Mouse (Mus musculus) liver, embryonic 13.5 days (tissue): ENCODE measurements at regions not wholly inside any gene's neighbourhood (a gene's known extent, or its start where the extent isn't known, plus 50 kb on each side); places are given as distances from the start of the nearest gene placed in this dataset.

ENCODE experiments used
- ATAC-seq: fragments of 200-750 bp; cut with Nextera tagmentation; 2 replicates; pipeline ENCODE4 v1.8.0; 2017; ENCODE audit warnings: low read depth, mild to moderate bottlenecking, moderate number of reproducible peaks, moderate library complexity
- DNase-seq: peaks from one replicate; pipeline ENCODE4 v3.0.0; 2022
- H3K27ac ChIP-seq: fragments of 300-500 bp; sonication (generic); 2 replicates; pipeline ENCODE4 v1.5.1; 2015; ENCODE audit warnings: moderate library complexity, mild to moderate bottlenecking, inconsistent platforms
- H3K27me3 ChIP-seq: fragments of 300-500 bp; sonication (generic); 2 replicates; pipeline ENCODE4 v1.6.1; 2015; ENCODE audit warnings: mild to moderate bottlenecking, inconsistent platforms
- H3K36me3 ChIP-seq: fragments of 300-500 bp; sonication (generic); 2 replicates; pipeline ENCODE4 v1.6.1; 2015; ENCODE audit warnings: mild to moderate bottlenecking, inconsistent platforms
- H3K4me1 ChIP-seq: fragments of 300-500 bp; sonication (generic); replicated peaks from 2 replicates; pipeline ENCODE4 v1.6.1; 2015; ENCODE audit warnings: inconsistent platforms
- H3K4me2 ChIP-seq: fragments of 300-500 bp; sonication (generic); 2 replicates; pipeline ENCODE4 v1.6.1; 2015; ENCODE audit warnings: inconsistent platforms, mild to moderate bottlenecking, moderate library complexity
- H3K4me3 ChIP-seq: fragments of 300-500 bp; sonication (generic); replicated peaks from 2 replicates; pipeline ENCODE4 v1.5.1; 2015; ENCODE audit warnings: mild to moderate bottlenecking, inconsistent platforms
- H3K9ac ChIP-seq: fragments of 300-500 bp; sonication (generic); 2 replicates; pipeline ENCODE4 v1.6.1; 2015; ENCODE audit warnings: mild to moderate bottlenecking, inconsistent platforms
- H3K9me3 ChIP-seq: fragments of 300-500 bp; sonication (generic); replicated peaks from 2 replicates; pipeline ENCODE4 v1.6.1; 2016; ENCODE audit warnings: inconsistent platforms
- WGBS: fragments of 180-500 bp; shearing (Covaris S2); methylation state at CpG from one replicate; pipeline ENCODE4 v1.1.7; 2015; ENCODE audit not compliant: insufficient replicate concordance; 5-methylcytosine and 5-hydroxymethylcytosine counted together

DNA sequence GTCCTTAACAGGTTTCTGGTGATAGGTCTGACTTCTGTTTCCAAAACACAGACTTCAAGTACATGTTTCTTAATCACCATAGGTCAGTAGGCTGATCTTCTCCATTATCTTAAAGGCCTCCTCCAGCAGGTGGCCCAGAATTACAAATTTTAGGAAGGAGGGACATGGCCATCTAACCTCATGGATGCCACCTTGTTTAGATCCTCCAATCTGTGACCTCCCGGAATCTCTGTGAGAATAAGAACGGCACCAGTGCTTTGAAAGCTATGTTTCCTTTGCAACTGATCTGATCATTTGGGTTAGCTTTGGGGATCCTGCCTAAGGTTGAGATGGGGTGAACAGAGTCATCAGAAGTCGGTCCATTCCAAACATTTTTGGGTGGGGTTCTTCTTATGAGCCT, 209.4 kb upstream of the Btbd3 start:
- Histone ChIP-seq H3K4me3 (no peak overlapping the region), H3K27me3 (no peaks in the 10 kb centered on the region), H3K9me3 (no peaks in the 10 kb centered on the region), H3K4me1 (no peaks in the 10 kb centered on the region), H3K4me2 (no peak overlapping the region), H3K27ac (no peak overlapping the region), H3K36me3 (no peaks in the 10 kb centered on the region), H3K9ac (no peak overlapping the region)
- ATAC-seq (no peak), DNase-seq (no peak)
- WGBS, result 70% methylated on average over 3 of the region's 3 CpGs

DNA sequence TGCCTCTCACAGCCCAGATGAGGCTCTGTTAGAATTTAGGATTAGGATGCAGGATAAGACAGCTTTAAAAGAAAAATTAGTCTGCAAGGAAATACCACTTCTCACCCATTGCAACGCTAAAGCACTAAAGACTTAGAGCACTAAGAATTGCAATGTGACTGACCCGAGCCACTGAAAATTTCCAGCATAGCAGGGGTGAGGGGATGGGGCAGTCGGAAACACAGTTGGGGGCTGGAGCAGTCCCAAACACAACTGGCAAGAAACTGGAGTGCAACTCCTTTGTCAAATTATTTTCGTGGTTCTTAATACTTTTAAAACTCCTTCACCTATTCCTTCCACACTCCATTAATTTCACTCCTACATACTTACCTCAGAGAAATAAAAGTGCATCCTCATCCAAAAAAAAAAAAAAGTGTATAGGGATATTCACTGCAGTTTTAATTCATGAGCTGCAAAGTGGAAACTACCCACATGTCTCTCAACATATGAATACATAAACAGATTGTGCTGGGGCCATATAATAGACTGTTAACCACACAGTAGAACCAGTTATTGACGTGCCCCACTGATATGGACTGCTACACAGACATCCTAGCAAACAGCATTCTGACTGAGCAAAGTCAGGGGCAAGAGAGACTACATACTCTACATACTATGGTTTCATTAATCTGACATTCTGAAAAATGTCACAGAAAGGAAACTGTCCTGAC, 210.3 kb upstream of the Btbd3 start:
- H3K9me3 ChIP-seq, result no peaks in the 10 kb centered on the region
- H3K36me3 ChIP-seq, result no peaks in the 10 kb centered on the region
- H3K4me1 ChIP-seq, result no peaks in the 10 kb centered on the region
- H3K27ac ChIP-seq, result no peak overlapping the region
- H3K4me3 ChIP-seq, result no peak overlapping the region
- no peak overlapping the region for H3K4me2 ChIP-seq
- no peak overlapping the region for H3K9ac ChIP-seq
- DNase-seq, result no peak
- ATAC-seq, result no peak
- 36% methylated on average over 5 of the region's 5 CpGs for WGBS
- no peaks in the 10 kb centered on the region for H3K27me3 ChIP-seq

GRCm38 (mm10) chr2:138040706-138041105, 215.7 kb upstream of the Btbd3 start:
- Histone ChIP-seq H3K4me3 (no peak overlapping the region), H3K36me3 (no peaks in the 10 kb centered on the region), H3K9me3 (no peaks in the 10 kb centered on the region), H3K27ac (no peak overlapping the region), H3K4me1 (no peaks in the 10 kb centered on the region), H3K27me3 (no peaks in the 10 kb centered on the region), H3K9ac (no peak overlapping the region), H3K4me2 (no peak overlapping the region)
- 68% methylated on average over 6 of the region's 6 CpGs for WGBS
- ATAC-seq (no peak), DNase-seq (no peak)

DNA sequence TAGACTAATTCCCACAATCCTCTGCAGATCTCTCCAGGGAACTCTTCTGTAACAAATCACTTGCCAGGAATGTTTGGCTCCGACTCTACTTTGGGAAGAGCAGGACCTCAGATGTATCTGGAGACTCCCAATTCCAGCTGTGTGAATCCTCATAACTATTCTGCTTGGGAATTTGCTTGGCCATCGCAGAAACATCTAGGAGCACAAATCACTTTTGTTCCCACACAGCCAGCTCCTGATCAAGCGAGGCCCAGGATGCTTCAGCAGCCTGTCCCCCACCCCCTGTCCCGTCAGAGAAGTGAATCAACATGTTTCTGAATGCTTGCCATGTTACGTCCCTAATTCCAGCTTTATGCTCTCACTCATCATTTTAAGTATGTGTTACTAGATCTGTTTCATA, 216.1 kb upstream of the Btbd3 start:
- Histone ChIP-seq H3K27ac (no peak overlapping the region), H3K4me2 (no peak overlapping the region), H3K9me3 (no peaks in the 10 kb centered on the region), H3K27me3 (no peaks in the 10 kb centered on the region), H3K36me3 (no peaks in the 10 kb centered on the region), H3K4me1 (no peaks in the 10 kb centered on the region), H3K4me3 (no peak overlapping the region), H3K9ac (no peak overlapping the region)
- ATAC-seq (no peak), DNase-seq (no peak)
- WGBS, result 69% methylated on average over 5 of the region's 5 CpGs

DNA sequence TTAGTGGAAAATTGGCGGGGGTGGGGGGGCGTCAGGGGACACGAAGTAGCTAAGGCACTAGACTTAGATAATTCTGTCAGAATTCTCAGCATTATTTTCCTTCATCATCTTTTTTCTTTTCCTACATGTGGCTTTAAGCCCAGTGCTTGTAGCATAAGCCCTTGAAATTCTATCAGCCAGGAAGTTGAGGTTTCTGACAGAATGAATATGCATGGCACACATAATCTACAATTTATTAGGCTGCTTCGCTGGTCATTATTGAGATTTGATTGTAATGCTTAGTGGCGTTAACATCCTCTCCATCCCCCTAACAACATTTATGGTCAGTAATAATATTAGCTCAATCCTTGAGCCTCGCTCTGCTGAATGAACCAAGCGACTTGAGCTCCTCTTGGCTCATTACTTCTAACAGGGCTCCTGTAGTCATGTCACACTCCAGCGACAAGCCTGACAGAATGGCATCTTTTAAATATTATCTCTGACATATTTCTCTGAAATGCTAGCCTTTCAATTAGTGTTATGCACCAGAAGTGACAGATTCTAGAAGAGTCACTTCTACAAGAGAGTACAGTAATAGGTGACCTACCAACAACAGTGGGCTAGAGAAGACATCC, 222.1 kb upstream of the Btbd3 start:
- WGBS, result 78% methylated on average over 8 of the region's 8 CpGs

DNA sequence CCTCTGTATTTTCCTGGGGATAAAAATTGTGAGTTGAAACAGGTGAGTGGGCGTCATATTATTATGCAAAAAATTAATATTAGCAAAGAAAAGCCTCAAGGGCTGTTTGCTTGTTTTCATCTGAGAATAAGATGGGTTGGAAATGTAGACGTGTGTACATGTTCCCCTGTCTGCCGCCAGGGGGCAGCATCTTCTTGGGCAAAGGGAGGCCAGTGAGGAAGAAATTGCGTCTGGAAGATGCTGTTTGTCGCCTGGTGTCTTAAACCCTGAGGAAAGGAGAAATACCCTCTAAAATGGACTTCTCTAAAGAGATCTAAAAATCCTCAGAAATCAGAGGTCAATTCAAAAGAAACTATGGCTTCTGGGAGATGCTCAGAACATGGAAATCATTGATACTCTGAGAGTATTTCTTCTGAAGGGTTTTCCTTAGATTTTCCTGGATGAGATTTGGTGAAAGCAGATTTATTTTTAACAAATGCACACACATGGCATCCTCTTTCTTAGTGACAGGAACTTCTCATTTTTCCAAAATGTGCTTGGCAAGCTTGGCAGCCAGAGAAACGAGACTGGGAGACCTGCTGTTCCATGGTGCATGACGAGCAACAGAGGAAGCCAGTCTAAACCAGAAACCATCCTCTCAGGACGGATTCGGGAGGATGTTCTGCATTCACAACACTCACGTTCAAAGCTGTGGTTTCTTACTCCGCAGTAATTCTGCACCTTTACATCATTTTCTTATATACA, 222.8 kb upstream of the Btbd3 start:
- H3K27me3 ChIP-seq, result no peaks in the 10 kb centered on the region
- H3K36me3 ChIP-seq, result no peaks in the 10 kb centered on the region
- H3K27ac ChIP-seq, result no peak overlapping the region
- ATAC-seq, result no peak
- H3K4me1 ChIP-seq, result no peaks in the 10 kb centered on the region
- H3K4me2 ChIP-seq, result no peak overlapping the region
- no peak overlapping the region for H3K9ac ChIP-seq
- H3K9me3 ChIP-seq, result no peaks in the 10 kb centered on the region
- H3K4me3 ChIP-seq, result no peak overlapping the region
- 36% methylated on average over 11 of the region's 11 CpGs for WGBS
- no peak for DNase-seq

More for the DNA sequence above, 222.1 kb upstream of the Btbd3 start:
- H3K27ac ChIP-seq, result no peak overlapping the region
- H3K4me3 ChIP-seq, result no peak overlapping the region
- DNase-seq (no peak), ATAC-seq (no peak)
- no peaks in the 10 kb centered on the region for H3K36me3 ChIP-seq
- no peaks in the 10 kb centered on the region for H3K27me3 ChIP-seq
- H3K9ac ChIP-seq, result no peak overlapping the region
- no peaks in the 10 kb centered on the region for H3K4me1 ChIP-seq
- H3K9me3 ChIP-seq, result no peaks in the 10 kb centered on the region
- no peak overlapping the region for H3K4me2 ChIP-seq

DNA sequence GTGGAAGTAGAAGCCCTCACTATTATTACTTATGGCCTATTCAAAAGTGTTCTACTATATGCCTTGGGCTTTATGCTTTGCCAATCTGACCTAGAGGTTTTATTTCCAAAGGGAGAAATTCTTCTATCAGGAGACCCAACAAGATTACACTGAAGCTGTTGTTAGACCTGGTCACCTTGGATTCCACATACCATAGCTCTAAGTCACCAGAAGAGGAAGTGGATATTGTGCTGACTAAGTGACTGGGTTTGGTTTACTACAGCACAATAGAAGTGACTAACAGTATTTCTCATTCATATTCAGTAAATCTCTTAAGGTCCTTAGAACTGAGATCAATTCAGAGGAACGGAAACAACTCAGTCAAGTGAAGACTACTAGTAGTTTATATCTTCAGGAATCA, 229.0 kb upstream of the Btbd3 start:
- no peak overlapping the region for H3K9ac ChIP-seq
- DNase-seq (no peak), ATAC-seq (no peak)
- 55% methylated on average over 1 of the region's 1 CpGs for WGBS
- no peaks in the 10 kb centered on the region for H3K36me3 ChIP-seq
- no peak overlapping the region for H3K4me2 ChIP-seq
- H3K27me3 ChIP-seq, result no peaks in the 10 kb centered on the region
- no peak overlapping the region for H3K4me3 ChIP-seq
- no peak overlapping the region for H3K27ac ChIP-seq
- no peaks in the 10 kb centered on the region for H3K4me1 ChIP-seq
- H3K9me3 ChIP-seq, result no peaks in the 10 kb centered on the region

GRCm38 (mm10) chr2:138023558-138023957, 232.8 kb upstream of the Btbd3 start:
- Histone ChIP-seq H3K27me3 (no peaks in the 10 kb centered on the region), H3K9me3 (no peaks in the 10 kb centered on the region), H3K4me1 (no peaks in the 10 kb centered on the region), H3K27ac (no peak overlapping the region), H3K36me3 (no peaks in the 10 kb centered on the region), H3K4me2 (no peak overlapping the region), H3K9ac (no peak overlapping the region), H3K4me3 (no peak overlapping the region)
- DNase-seq, result no peak
- ATAC-seq, result no peak
- 59% methylated on average over 2 of the region's 2 CpGs for WGBS

GRCm38 (mm10) chr2:137981766-137982165, 274.6 kb upstream of the Btbd3 start:
- Histone ChIP-seq H3K36me3 (no peaks in the 10 kb centered on the region), H3K4me1 (no peaks in the 10 kb centered on the region), H3K27ac (no peak overlapping the region), H3K4me3 (no peak overlapping the region), H3K9me3 (no peaks in the 10 kb centered on the region), H3K4me2 (no peak overlapping the region), H3K27me3 (no peaks in the 10 kb centered on the region), H3K9ac (no peak overlapping the region)
- no peak for ATAC-seq
- DNase-seq, result no peak
- WGBS, result 77% methylated on average over 3 of the region's 3 CpGs

GRCm38 (mm10) chr2:137977767-137978166, 278.6 kb upstream of the Btbd3 start:
- no peaks in the 10 kb centered on the region for H3K27me3 ChIP-seq
- DNase-seq (no peak), ATAC-seq (no peak)
- no peaks in the 10 kb centered on the region for H3K4me1 ChIP-seq
- WGBS, result 47% methylated on average over 4 of the region's 4 CpGs
- H3K36me3 ChIP-seq, result no peaks in the 10 kb centered on the region
- no peak overlapping the region for H3K27ac ChIP-seq
- no peak overlapping the region for H3K9ac ChIP-seq
- no peak overlapping the region for H3K4me3 ChIP-seq
- H3K9me3 ChIP-seq, result no peaks in the 10 kb centered on the region
- no peak overlapping the region for H3K4me2 ChIP-seq

GRCm38 (mm10) chr2:137974651-137975050, 281.7 kb upstream of the Btbd3 start:
- Histone ChIP-seq H3K9ac (no peak overlapping the region), H3K9me3 (no peaks in the 10 kb centered on the region), H3K4me2 (no peak overlapping the region), H3K27me3 (no peaks in the 10 kb centered on the region), H3K36me3 (no peaks in the 10 kb centered on the region), H3K4me1 (no peaks in the 10 kb centered on the region), H3K4me3 (no peak overlapping the region), H3K27ac (no peak overlapping the region)
- ATAC-seq (no peak), DNase-seq (no peak)
- 60% methylated on average over 3 of the region's 3 CpGs for WGBS
